Mouse (Mus musculus): ENCODE results near the gene Corin. TPM values are rescaled to one million over a fixed set of nuclear protein-coding genes. Genes with fewer than 3 reads are reported as not detected.

The Corin gene
- total RNA-seq, 2 experiments from 2014 or later: 0.32 to 0.34 TPM

Other genes with a start within 250 kb of the Corin start
- 10 to 100 TPM; 10.3 to 16.9 TPM for gene Nfxl1, start 55.2 kb upstream of the Corin start, total RNA-seq (2021)
- under 1 TPM; 0.27 to 0.39 TPM for gene Zar1, start 76.8 kb upstream of the Corin start, total RNA-seq (2021)
- gene Gm5868, start 83.1 kb upstream of the Corin start, total RNA-seq (2021): under 1 TPM in 1 of 2 experiments, not detected in 1; 0.93 TPM
- not detected for gene Cnga1, start 139.8 kb upstream of the Corin start, total RNA-seq (2021)
- gene Nipal1, start 143.3 kb upstream of the Corin start, total RNA-seq (2021): not detected
- under 1 TPM; 0.20 to 0.39 TPM for gene Txk, start 248.3 kb upstream of the Corin start, total RNA-seq (2021)